Mouse (Mus musculus): ENCODE data around the gene Ces2b. TPM values are rescaled to one million over a fixed set of nuclear protein-coding genes. Genes with fewer than 3 reads are reported as not detected.

The Ces2b gene
- total RNA-seq, 4 experiments from 2014 or later, result 0.14 to 0.19 (median 0.18) TPM; not detected in 1

Other genes with a start within 250 kb of the Ces2b start
- gene Pdp2, start 240.1 kb upstream of the Ces2b start, total RNA-seq (2022), result 10 to 100 TPM in 3 of 4 experiments, 1 to 10 TPM in 1; 9.0 to 11.6 (median 10.4) TPM
- gene Cdh16, start 207.2 kb upstream of the Ces2b start, total RNA-seq (2022), result not detected
- gene Rrad, start 200.2 kb upstream of the Ces2b start, total RNA-seq (2022), result 1 to 10 TPM; 2.0 to 3.3 (median 2.5) TPM
- gene Ciao2b, start 189.6 kb upstream of the Ces2b start, total RNA-seq (2022), result 10 to 100 TPM; 28.4 to 34.8 (median 31.5) TPM
- gene Ces2a, start 97.6 kb upstream of the Ces2b start, total RNA-seq (2022), result not detected
- not detected for gene Ces2c, start 15.5 kb downstream of the Ces2b start, total RNA-seq (2022)
- gene Ces2e, start 94.7 kb downstream of the Ces2b start, total RNA-seq (2022), result under 1 TPM in 1 of 4 experiments, not detected in 3; 0.30 TPM
- gene Ces2f, start 115.8 kb downstream of the Ces2b start, total RNA-seq (2022), result not detected
- under 1 TPM; 0.13 to 0.51 (median 0.32) TPM for gene Ces2g, start 130.1 kb downstream of the Ces2b start, total RNA-seq (2022)
- gene Ces2h, start 169.3 kb downstream of the Ces2b start, total RNA-seq (2022), result not detected
- gene Ces3a, start 217.0 kb downstream of the Ces2b start, total RNA-seq (2022), result not detected